Mouse (Mus musculus) intestine, embryonic 16.5 days (tissue): Measurements from ENCODE around the gene Matn4. TPM values are rescaled to one million over a fixed set of nuclear protein-coding genes. Genes with fewer than 3 reads are reported as not detected.

ENCODE experiments used
- ATAC-seq: fragments of 200-750 bp; cut with Nextera tagmentation; 2 replicates; pipeline ENCODE4 v1.8.0; 2017; ENCODE audit warnings: moderate TSS enrichment, moderate library complexity
- H3K27ac ChIP-seq: fragments of 300-500 bp; sonication (generic); 2 replicates; pipeline ENCODE4 v1.5.1; 2014; ENCODE audit warnings: mild to moderate bottlenecking, low read length
- H3K27me3 ChIP-seq: fragments of 300-500 bp; sonication (generic); replicated peaks from 2 replicates; pipeline ENCODE4 v1.6.1; 2014; ENCODE audit warnings: low read length, control low read depth, mixed read lengths; ENCODE audit not compliant: control insufficient read depth, insufficient read depth
- H3K36me3 ChIP-seq: fragments of 300-500 bp; sonication (generic); 2 replicates; pipeline ENCODE4 v1.6.1; 2014; ENCODE audit warnings: low read length, control low read depth; ENCODE audit not compliant: control insufficient read depth, insufficient read depth
- H3K4me1 ChIP-seq: fragments of 300-500 bp; sonication (generic); 2 replicates; pipeline ENCODE4 v1.6.1; 2014; ENCODE audit warnings: low read length, control low read depth, mixed read lengths; ENCODE audit not compliant: control insufficient read depth, insufficient read depth
- H3K4me2 ChIP-seq: fragments of 300-500 bp; sonication (generic); 2 replicates; pipeline ENCODE4 v1.6.1; 2014; ENCODE audit warnings: low read depth, low read length, control low read depth
- H3K4me3 ChIP-seq: fragments of 300-500 bp; sonication (generic); 2 replicates; pipeline ENCODE4 v1.5.1; 2014; ENCODE audit warnings: mild to moderate bottlenecking, low read length
- H3K9ac ChIP-seq: fragments of 300-500 bp; sonication (generic); 2 replicates; pipeline ENCODE4 v1.6.1; 2014; ENCODE audit warnings: low read depth, low read length
- H3K9me3 ChIP-seq: fragments of 300-500 bp; sonication (generic); 2 replicates; pipeline ENCODE4 v1.6.1; 2016; ENCODE audit warnings: low read length, control low read depth; ENCODE audit not compliant: control insufficient read depth
- WGBS: fragments of 180-500 bp; shearing (Covaris S2); extraction: QIAGEN DNeasy Blood & Tissue Kit; methylation state at CpG from one replicate; pipeline ENCODE4 v1.1.7; 2014; 5-methylcytosine and 5-hydroxymethylcytosine counted together
- polyA plus RNA-seq: library from polyadenylated mRNA; unstranded; fragments of >200 nt; fragmentation: Nextera tagmentation; extraction: Ambion mirVana; gene quantifications from 2 replicates; pipeline ENCODE4 v1.2.1, GENCODE M21; 2015

The Matn4 gene
- polyA plus RNA-seq, 1 experiment from 2014 or later, result 9.0 TPM

DNA sequence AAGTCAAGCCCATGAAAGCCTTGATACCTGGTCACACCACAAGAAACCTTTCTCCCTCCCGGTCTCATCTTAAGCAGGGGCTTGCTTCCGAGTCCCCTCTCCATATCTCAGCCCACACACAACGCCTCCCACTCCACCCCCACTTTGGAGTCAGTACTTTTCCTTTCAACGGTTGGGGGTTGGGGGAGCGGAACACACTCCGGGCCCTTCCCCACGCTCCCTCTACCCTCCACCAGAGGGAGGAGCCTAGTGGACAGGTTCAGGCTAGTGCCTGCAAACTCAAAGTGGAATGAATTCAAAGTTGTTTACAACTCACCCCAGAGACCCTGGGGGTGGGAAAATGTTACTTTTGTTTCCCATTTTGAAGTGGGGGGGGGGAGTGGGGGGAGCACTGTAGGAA is 25.7 kb upstream of the Matn4 start:
- H3K27ac ChIP-seq, result peak overlapping the region; percentile 64
- H3K4me1 ChIP-seq, result peaks cover 64% of the 10 kb centered on the region
- H3K9me3 ChIP-seq, result no peaks in the 10 kb centered on the region
- no peak overlapping the region for H3K4me3 ChIP-seq
- H3K27me3 ChIP-seq, result no peaks in the 10 kb centered on the region
- H3K36me3 ChIP-seq, result peaks cover 11% of the 10 kb centered on the region
- peak overlapping the region; percentile 52; the same call in 1 of the 2 replicates for H3K9ac ChIP-seq
- H3K4me2 ChIP-seq, result peak overlapping the region; percentile 2; the same call in 1 of the 2 replicates
- WGBS, result 11% methylated on average over 7 of the region's 7 CpGs
- no peak for ATAC-seq

DNA sequence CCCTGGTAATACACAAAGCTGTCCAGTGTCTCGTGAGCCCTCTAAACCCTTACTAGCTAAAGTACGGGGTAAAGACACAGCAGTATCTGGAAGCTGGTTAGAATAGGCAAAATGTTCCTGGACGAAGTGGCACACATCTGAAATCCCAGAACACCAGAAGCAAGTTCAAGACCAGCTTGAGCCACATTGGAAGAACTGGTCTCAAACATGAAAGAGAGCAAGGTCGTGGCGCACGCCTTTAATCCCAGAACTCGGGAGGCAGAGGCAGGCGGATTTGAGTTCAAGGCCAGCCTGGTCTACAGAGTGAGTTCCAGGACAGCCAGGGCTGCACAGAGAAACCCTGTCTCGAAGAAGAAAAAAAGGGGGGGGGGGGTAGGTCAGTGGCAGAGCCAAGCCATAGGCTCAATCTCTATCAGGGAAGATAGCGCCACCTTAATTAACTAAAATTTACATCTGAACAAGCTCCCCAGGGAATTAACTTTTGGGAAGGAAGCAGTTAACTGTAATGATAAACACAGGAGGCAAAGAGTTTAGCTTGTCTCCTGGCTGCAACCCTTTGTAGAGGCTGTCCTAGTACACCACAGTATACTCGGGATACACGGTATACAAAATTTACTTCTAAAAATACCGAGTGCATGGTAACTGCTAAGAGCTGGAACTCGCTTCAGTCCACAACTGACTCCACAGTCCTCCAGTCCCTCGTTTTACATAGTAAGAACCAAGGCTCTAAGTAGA is 25.1 kb upstream of the Matn4 start:
- 0 out of 2 replicates have a peak overlapping the region, but pooled peaks have one; percentile 52 for H3K9ac ChIP-seq
- no peak for ATAC-seq
- H3K4me1 ChIP-seq, result peaks cover 57% of the 10 kb centered on the region
- H3K9me3 ChIP-seq, result no peaks in the 10 kb centered on the region
- H3K27ac ChIP-seq, result peak overlapping the region; percentile 64
- H3K4me3 ChIP-seq, result no peak overlapping the region
- H3K27me3 ChIP-seq, result no peaks in the 10 kb centered on the region
- H3K4me2 ChIP-seq, result 0 out of 2 replicates have a peak overlapping the region, but pooled peaks have one; percentile 2
- WGBS, result 53% methylated on average over 15 of the region's 15 CpGs
- peaks cover 11% of the 10 kb centered on the region for H3K36me3 ChIP-seq

- peaks cover 43% of the 10 kb centered on the region for H3K4me1 ChIP-seq
- H3K36me3 ChIP-seq, result peaks cover 19% of the 10 kb centered on the region
- 29% methylated on average over 5 of the region's 5 CpGs for WGBS
Observed at GRCm38 (mm10) chr2:164428451-164428850, 23.5 kb upstream of the Matn4 start.

GRCm38 (mm10) chr2:164426952-164427351 is 22.0 kb upstream of the Matn4 start:
- no peak overlapping the region for H3K27ac ChIP-seq
- no peaks in the 10 kb centered on the region for H3K27me3 ChIP-seq
- H3K4me3 ChIP-seq, result no peak overlapping the region
- H3K9me3 ChIP-seq, result no peaks in the 10 kb centered on the region
- H3K9ac ChIP-seq, result no peak overlapping the region
- 79% methylated on average over 5 of the region's 5 CpGs for WGBS
- H3K36me3 ChIP-seq, result peaks cover 19% of the 10 kb centered on the region
- ATAC-seq, result no peak
- peaks cover 28% of the 10 kb centered on the region for H3K4me1 ChIP-seq
- no peak overlapping the region for H3K4me2 ChIP-seq

More at GRCm38 (mm10) chr2:164428451-164428850, 23.5 kb upstream of the Matn4 start:
- H3K4me2 ChIP-seq, result no peak overlapping the region
- H3K4me3 ChIP-seq, result no peak overlapping the region
- no peaks in the 10 kb centered on the region for H3K27me3 ChIP-seq
- no peak overlapping the region for H3K27ac ChIP-seq
- 0 out of 2 replicates have a peak overlapping the region, but pooled peaks have one; percentile 3 for H3K9ac ChIP-seq
- no peaks in the 10 kb centered on the region for H3K9me3 ChIP-seq
- no peak for ATAC-seq

GRCm38 (mm10) chr2:164426121-164426520 is 21.2 kb upstream of the Matn4 start:
- Histone ChIP-seq H3K36me3 (peaks cover 19% of the 10 kb centered on the region), H3K4me3 (no peak overlapping the region), H3K9ac (no peak overlapping the region), H3K27ac (no peak overlapping the region), H3K27me3 (no peaks in the 10 kb centered on the region), H3K4me2 (no peak overlapping the region), H3K9me3 (no peaks in the 10 kb centered on the region), H3K4me1 (peaks cover 20% of the 10 kb centered on the region)
- 25% methylated on average over 12 of the region's 12 CpGs for whole genome bisulfite sequencing
- 0 out of 2 replicates have a peak, but pooled peaks have one; percentile 29 for ATAC-seq

DNA sequence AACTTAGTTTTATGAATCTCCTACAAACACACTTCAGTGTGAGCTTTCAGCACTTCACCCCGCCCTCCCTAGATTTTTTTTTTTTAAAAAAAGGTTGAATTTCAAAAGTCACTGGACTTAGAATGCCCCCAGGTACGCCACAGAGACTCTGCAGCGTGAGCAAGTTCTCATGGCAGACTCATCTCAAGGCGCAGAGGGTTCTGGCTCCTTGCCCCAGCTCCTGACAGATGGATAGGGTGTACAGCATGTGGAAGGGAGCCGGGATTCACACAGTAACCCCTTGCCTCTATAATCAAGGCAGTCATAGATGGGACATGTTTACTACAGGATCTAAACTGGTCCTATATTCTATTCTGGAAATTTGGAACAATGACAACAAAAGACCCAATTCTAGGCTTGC is 20.4 kb upstream of the Matn4 start:
- Histone ChIP-seq H3K9ac (no peak overlapping the region), H3K4me1 (peaks cover 12% of the 10 kb centered on the region), H3K27ac (no peak overlapping the region), H3K4me2 (no peak overlapping the region), H3K4me3 (no peak overlapping the region), H3K36me3 (peaks cover 19% of the 10 kb centered on the region), H3K27me3 (no peaks in the 10 kb centered on the region), H3K9me3 (no peaks in the 10 kb centered on the region)
- WGBS, result 88% methylated on average over 5 of the region's 5 CpGs
- no peak for ATAC-seq

DNA sequence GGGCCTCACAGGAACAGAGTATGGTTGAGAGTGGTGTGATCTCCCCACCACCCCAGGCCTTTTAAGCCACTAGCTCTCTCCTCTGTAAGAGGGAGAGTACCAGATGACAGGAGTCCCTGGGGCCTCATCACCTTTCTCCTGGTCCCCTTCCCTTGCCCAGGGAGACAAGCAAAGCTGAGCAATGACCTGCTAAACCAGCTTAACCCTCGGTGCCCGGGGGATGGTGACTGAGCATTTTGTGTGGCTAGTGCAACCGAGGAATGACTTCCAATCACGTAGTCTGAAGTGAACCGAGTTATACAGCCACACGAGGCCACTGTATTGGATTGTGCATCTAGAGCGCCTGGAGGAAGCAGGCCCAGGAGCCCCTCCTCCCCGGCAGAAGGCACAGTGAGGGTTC is 19.4 kb upstream of the Matn4 start:
- Histone ChIP-seq H3K4me3 (no peak overlapping the region), H3K4me1 (peaks cover 6% of the 10 kb centered on the region), H3K9ac (no peak overlapping the region), H3K27ac (no peak overlapping the region), H3K4me2 (no peak overlapping the region), H3K9me3 (no peaks in the 10 kb centered on the region), H3K27me3 (no peaks in the 10 kb centered on the region), H3K36me3 (peaks cover 19% of the 10 kb centered on the region)
- no peak for ATAC-seq
- 92% methylated on average over 8 of the region's 8 CpGs for WGBS

DNA sequence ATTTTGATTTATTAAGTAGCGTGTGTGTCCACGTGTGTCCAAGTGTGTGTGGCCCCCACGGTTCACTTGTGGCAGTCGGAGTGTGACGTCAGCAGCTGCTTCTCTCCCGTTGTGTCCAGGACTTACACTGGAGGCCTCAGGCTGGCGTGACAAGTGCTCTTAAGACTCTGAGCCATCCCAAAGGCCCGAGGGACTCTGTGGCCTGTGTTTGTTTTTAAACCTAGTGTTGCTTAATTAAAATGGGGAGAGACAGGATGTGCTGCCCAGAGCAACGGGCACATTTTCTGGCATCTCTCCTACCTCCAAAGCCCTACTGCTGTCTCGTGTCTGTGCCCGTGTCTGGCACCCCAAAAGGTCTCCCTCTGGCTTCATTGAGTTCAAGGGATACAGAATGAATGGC is 18.5 kb upstream of the Matn4 start:
- no peak for ATAC-seq
- no peak overlapping the region for H3K4me2 ChIP-seq
- 86% methylated on average over 11 of the region's 11 CpGs for WGBS
- no peaks in the 10 kb centered on the region for H3K9me3 ChIP-seq
- H3K27me3 ChIP-seq, result no peaks in the 10 kb centered on the region
- H3K4me1 ChIP-seq, result peaks cover 2% of the 10 kb centered on the region
- H3K27ac ChIP-seq, result peak overlapping the region; percentile 55
- no peak overlapping the region for H3K4me3 ChIP-seq
- H3K9ac ChIP-seq, result no peak overlapping the region
- peaks cover 14% of the 10 kb centered on the region for H3K36me3 ChIP-seq

DNA sequence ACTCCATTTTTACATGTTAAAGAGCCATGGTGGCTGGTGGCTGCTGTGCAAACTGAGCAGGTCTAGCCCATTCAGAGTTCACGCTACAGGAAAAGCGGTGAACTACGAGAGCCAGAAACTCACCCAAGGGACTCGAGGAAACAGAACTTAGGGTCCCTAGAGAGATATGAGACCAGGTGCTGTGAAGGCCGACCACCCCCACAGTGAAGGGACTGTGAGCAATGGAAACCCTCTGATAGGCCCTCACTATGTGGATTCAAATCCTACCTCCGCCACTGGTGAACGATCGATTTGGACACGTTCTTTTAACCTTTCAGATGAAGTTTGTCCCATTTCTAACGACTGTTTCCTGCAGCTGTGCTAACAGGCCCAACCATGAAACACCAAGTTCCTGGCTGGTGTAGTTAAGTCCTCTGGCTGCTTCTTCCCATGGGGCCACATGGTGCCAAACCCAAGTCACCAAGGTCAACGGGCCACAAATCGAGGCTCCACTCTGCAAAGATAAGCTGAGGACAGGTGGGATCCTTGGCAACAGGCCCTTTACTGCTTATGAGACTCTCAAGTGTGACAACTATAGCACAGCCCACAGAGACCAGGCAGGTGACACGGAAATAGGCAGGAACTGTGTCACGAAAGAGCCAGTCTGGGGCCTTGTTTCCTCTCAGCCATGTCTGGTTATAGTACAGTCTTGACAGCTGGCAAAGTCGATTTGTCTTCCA is 17.9 kb upstream of the Matn4 start:
- Histone ChIP-seq H3K4me2 (no peak overlapping the region), H3K27me3 (no peaks in the 10 kb centered on the region), H3K9me3 (no peaks in the 10 kb centered on the region), H3K27ac (peak overlapping the region; percentile 55), H3K36me3 (peaks cover 12% of the 10 kb centered on the region), H3K4me1 (peaks cover 4% of the 10 kb centered on the region), H3K4me3 (no peak overlapping the region), H3K9ac (no peak overlapping the region)
- peak; percentile 83 for ATAC-seq
- 78% methylated on average over 15 of the region's 15 CpGs for WGBS
